Mouse (Mus musculus): ENCODE measurements at regions not wholly inside any gene's neighbourhood (a gene's known extent, or its start where the extent isn't known, plus 50 kb on each side); places are given as distances from the start of the nearest gene placed in this dataset.

- DNase-seq (ENCODE audit: low read depth), result no peak
Measured at GRCm38 (mm10) chr10:117541487-117541886, 87.8 kb upstream of the Cpm start.

- no peak for DNase-seq (ENCODE audit: low read depth)
Measured at GRCm38 (mm10) chr10:117540747-117541398, 88.4 kb upstream of the Cpm start.

- DNase-seq (ENCODE audit: low read depth), result no peak
Measured at GRCm38 (mm10) chr10:117540112-117540594, 89.1 kb upstream of the Cpm start.

- DNase-seq (ENCODE audit: low read depth), result no peak
Measured at GRCm38 (mm10) chr10:117539532-117539931, 89.8 kb upstream of the Cpm start.

GRCm38 (mm10) chr10:117538725-117539124 is 90.6 kb upstream of the Cpm start:
- DNase-seq (ENCODE audit: low read depth), result no peak

- no peak for DNase-seq (ENCODE audit: low read depth)
Measured at GRCm38 (mm10) chr10:117536769-117537599, 92.3 kb upstream of the Cpm start.

- DNase-seq (ENCODE audit: low read depth), result no peak
Measured at GRCm38 (mm10) chr10:117535843-117536242, 93.5 kb upstream of the Cpm start.

- DNase-seq (ENCODE audit: low read depth), result no peak
Measured at GRCm38 (mm10) chr10:117534992-117535719, 94.1 kb upstream of the Cpm start.

- DNase-seq (ENCODE audit: low read depth), result no peak
Measured at GRCm38 (mm10) chr10:117534478-117534877, 94.8 kb upstream of the Cpm start.

- no peak for DNase-seq (ENCODE audit: low read depth)
Measured at GRCm38 (mm10) chr10:117533541-117534386, 95.5 kb upstream of the Cpm start.

- DNase-seq (ENCODE audit: low read depth), result no peak
Measured at GRCm38 (mm10) chr10:117532750-117533540, 96.4 kb upstream of the Cpm start.

GRCm38 (mm10) chr10:117531798-117532747 is 97.2 kb upstream of the Cpm start:
- DNase-seq (ENCODE audit: low read depth), result no peak

GRCm38 (mm10) chr10:117530859-117531602 is 98.3 kb upstream of the Cpm start:
- DNase-seq (ENCODE audit: low read depth), result no peak

- no peak for DNase-seq (ENCODE audit: low read depth)
Measured at GRCm38 (mm10) chr10:117530007-117530858, 99.1 kb upstream of the Cpm start.

- no peak for DNase-seq (ENCODE audit: low read depth)
Measured at GRCm38 (mm10) chr10:117529269-117530006, 99.9 kb upstream of the Cpm start.

- DNase-seq (ENCODE audit: low read depth), result no peak
Measured at GRCm38 (mm10) chr10:117528575-117529268, 100.6 kb upstream of the Cpm start.

GRCm38 (mm10) chr10:117527979-117528378 is 101.3 kb upstream of the Cpm start:
- no peak for DNase-seq (ENCODE audit: low read depth)

Measured in fibroblast of lung, adult 2 months (primary cell).